Mouse (Mus musculus): ENCODE measurements around the gene Trim40.

Gene Trim40

GRCm38 (mm10) chr17:36890073-36890903 lies at the start of gene Trim40:
TSS of gene Trim40 (minus strand) at chr17:36890123.
- no peak for DNase-seq (ENCODE audit: low read depth, low spot score)

GRCm38 (mm10) chr17:36938056-36938455 lies 48.1 kb upstream of the Trim40 start:
- DNase-seq (ENCODE audit: low read depth, low spot score) = no peak

GRCm38 (mm10) chr17:36931806-36932205 lies 41.9 kb upstream of the Trim40 start:
- no peak for DNase-seq (ENCODE audit: low read depth, low spot score)

- DNase-seq (ENCODE audit: low read depth, low spot score) = no peak
Measured at GRCm38 (mm10) chr17:36931130-36931529, 41.2 kb upstream of the Trim40 start.

- DNase-seq (ENCODE audit: low read depth, low spot score) = no peak
Measured at GRCm38 (mm10) chr17:36930233-36930632, 40.3 kb upstream of the Trim40 start.

GRCm38 (mm10) chr17:36929236-36929932 lies 39.5 kb upstream of the Trim40 start:
- no peak for DNase-seq (ENCODE audit: low read depth, low spot score)

GRCm38 (mm10) chr17:36927496-36928120 lies 37.7 kb upstream of the Trim40 start:
- DNase-seq (ENCODE audit: low read depth, low spot score) = no peak

- no peak for DNase-seq (ENCODE audit: low read depth, low spot score)
Measured at GRCm38 (mm10) chr17:36923491-36923890, 33.6 kb upstream of the Trim40 start.

GRCm38 (mm10) chr17:36922715-36923114 lies 32.8 kb upstream of the Trim40 start:
- DNase-seq (ENCODE audit: low read depth, low spot score) = no peak

GRCm38 (mm10) chr17:36920239-36920638 lies 30.3 kb upstream of the Trim40 start:
- DNase-seq (ENCODE audit: low read depth, low spot score) = no peak

- DNase-seq (ENCODE audit: low read depth, low spot score) = peak; percentile 39
Measured at GRCm38 (mm10) chr17:36915076-36915475, 25.2 kb upstream of the Trim40 start.

- peak; percentile 61 for DNase-seq (ENCODE audit: low read depth, low spot score)
Measured at GRCm38 (mm10) chr17:36914108-36914507, 24.2 kb upstream of the Trim40 start.

- no peak for DNase-seq (ENCODE audit: low read depth, low spot score)
Measured at GRCm38 (mm10) chr17:36912031-36912430, 22.1 kb upstream of the Trim40 start.

GRCm38 (mm10) chr17:36909802-36910201 lies 19.9 kb upstream of the Trim40 start:
- no peak for DNase-seq (ENCODE audit: low read depth, low spot score)

- DNase-seq (ENCODE audit: low read depth, low spot score) = no peak
Measured at GRCm38 (mm10) chr17:36908235-36908634, 18.3 kb upstream of the Trim40 start.

- DNase-seq (ENCODE audit: low read depth, low spot score) = no peak
Measured at GRCm38 (mm10) chr17:36903651-36904050, 13.7 kb upstream of the Trim40 start.

GRCm38 (mm10) chr17:36900691-36901090 lies 10.8 kb upstream of the Trim40 start:
- DNase-seq (ENCODE audit: low read depth, low spot score) = no peak

- DNase-seq (ENCODE audit: low read depth, low spot score) = no peak
Measured at GRCm38 (mm10) chr17:36900001-36900400, 10.1 kb upstream of the Trim40 start.

- DNase-seq (ENCODE audit: low read depth, low spot score) = no peak
Measured at GRCm38 (mm10) chr17:36899376-36899775, 9.5 kb upstream of the Trim40 start.

GRCm38 (mm10) chr17:36897552-36898205 lies 7.8 kb upstream of the Trim40 start, which contains the start of gene Trim31:
TSS of gene Trim31 (plus strand) at chr17:36898118.
- DNase-seq (ENCODE audit: low read depth, low spot score) = no peak

GRCm38 (mm10) chr17:36897065-36897464 lies 7.1 kb upstream of the Trim40 start:
- no peak for DNase-seq (ENCODE audit: low read depth, low spot score)

- peak; percentile 52 for DNase-seq (ENCODE audit: low read depth, low spot score)
Measured at GRCm38 (mm10) chr17:36896583-36896982, 6.7 kb upstream of the Trim40 start.

Measured in c-Kit-negative CD71-positive TER-119-positive erythroid progenitor cells, embryonic 14.5 days (primary cell).